Mouse (Mus musculus): ENCODE measurements at regions not wholly inside any gene's neighbourhood (a gene's known extent, or its start where the extent isn't known, plus 50 kb on each side); places are given as distances from the start of the nearest gene placed in this dataset.
A peak's percentile ranks its signal among the peaks of the same experiment; 100 is the strongest.
"Not testable (repeated sequence)": the region's sequence is repeated elsewhere in the genome, so short reads cannot be mapped to it uniquely, and the experiment has no call there.

DNA sequence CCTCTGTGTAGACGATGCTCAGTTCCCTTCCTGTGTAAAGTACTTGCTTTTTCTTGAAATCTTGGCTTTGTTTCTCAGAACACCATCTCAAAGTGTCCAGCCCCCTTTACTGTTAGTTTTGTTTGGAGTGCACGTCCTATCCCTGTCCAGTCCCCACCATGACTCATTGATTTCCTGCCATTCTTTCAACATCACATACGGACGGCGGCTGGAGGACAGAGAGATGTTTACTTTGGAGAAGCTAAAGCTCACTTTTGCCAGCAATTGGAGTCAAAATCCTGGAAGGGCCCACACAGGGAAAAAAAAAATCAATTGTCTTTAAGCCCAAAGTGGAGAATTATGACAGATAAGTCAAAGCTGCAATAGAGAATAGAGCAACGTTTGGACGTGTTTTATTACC lies 51.8 kb downstream of the Gm5426 start:
- DNase-seq (ENCODE audit: extremely low read depth, low read depth) = no peak

DNA sequence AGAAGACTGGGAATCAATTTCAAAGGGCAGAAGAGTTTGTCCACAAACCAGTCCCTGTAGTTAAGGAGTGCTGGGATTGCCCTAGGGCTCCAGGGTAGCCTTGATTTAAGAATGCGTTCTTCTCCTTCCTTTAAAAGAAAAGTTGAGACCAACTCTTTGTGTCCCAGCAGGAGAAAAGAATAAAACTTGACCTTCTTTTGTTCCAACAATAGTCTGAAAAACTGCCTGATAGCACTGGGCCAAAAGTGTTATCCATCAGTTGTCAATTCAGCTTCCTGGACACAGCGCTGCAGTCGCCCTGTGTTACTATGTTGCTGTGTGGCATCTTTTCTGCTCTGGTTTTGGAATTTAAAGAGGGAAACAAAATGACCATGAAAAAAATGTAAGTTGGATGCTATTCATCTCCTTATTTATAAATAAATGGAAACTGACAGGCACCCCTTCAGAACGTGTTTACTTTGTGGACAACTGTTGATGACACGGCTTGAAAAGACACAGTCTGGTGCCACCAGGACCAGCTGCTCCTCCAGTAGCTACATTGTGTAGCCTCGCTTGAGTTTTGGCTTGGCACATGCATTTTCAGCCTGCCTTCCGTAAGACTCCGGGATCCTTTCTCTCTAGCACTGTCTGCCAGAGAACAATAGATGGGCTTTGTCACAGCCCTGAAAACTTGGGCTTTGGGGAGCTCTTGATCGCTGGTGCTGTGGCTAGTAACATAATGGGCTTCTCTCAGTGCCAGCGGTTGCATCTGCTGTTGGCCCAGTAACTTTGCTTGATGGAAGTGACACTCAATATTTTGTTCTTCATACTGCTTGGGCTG lies 54.0 kb downstream of the Gm5426 start:
- no peak for DNase-seq (ENCODE audit: extremely low read depth, low read depth)

- peak; percentile 74 for DNase-seq (ENCODE audit: extremely low read depth, low read depth)
Observed at GRCm38 (mm10) chr10:96200932-96201641, 64.7 kb downstream of the Gm5426 start.

DNA sequence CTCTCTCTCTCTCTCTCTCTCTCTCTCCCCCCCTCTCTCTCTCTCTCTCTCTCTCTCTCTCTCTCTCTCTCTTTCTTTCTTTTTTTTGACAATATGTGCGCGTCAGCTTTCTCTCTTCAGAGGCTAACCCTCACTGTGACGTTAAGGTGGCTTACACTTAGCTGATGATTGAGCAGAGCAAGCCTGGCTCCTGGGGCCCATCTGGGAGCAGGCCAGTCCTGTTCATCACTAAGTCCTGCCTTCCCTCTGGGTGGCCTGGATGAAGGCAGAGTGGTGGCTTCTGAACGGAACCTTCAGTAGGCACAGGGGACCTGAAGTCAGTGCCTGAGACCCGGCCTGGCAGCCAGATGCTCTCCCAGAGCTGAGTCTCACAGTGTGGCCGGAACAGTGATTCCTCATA lies 65.5 kb downstream of the Gm5426 start:
- no peak for DNase-seq (ENCODE audit: extremely low read depth, low read depth)

DNA sequence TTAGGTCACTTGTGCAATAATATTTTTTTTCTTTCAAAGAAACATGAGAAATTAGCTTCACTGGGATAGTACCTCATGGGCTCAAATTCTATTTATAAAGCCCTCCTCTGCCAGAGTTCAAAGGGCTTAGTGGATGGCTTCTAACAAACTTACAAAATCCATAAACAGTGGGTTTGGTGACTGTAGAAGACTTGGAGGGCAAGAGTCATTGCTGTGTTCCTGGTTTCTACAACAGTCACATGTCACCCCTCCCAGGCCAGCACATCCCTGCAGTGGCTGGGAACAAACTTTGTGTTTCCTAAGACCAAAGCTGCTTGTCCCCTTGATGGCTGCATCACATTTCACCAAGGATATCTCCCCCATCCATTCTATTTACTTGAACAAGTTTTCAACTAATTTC lies 66.5 kb downstream of the Gm5426 start:
- DNase-seq (ENCODE audit: extremely low read depth, low read depth) = no peak

DNA sequence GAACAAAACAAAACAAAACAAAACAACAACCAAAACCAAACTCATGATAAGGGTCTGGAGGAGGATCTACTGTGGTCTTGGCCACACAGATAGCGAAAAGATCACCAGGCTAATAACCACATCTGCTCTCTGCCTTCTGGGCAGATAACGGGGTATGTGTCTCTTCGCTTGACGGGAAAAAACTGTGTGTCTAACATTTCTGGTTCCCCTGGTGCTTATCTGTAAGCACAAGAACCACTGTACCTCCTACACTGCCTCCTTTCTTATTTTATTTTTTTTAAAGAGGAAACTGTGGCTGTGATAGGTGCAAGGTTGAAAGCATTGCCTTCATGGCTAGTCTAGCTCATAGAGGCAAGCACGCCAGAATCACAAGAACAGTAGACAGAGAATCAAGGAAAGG lies 67.8 kb downstream of the Gm5426 start:
- DNase-seq (ENCODE audit: extremely low read depth, low read depth) = peak; percentile 94

GRCm38 (mm10) chr10:96209171-96209570 lies 72.8 kb downstream of the Gm5426 start:
- DNase-seq (ENCODE audit: extremely low read depth, low read depth) = no peak

DNA sequence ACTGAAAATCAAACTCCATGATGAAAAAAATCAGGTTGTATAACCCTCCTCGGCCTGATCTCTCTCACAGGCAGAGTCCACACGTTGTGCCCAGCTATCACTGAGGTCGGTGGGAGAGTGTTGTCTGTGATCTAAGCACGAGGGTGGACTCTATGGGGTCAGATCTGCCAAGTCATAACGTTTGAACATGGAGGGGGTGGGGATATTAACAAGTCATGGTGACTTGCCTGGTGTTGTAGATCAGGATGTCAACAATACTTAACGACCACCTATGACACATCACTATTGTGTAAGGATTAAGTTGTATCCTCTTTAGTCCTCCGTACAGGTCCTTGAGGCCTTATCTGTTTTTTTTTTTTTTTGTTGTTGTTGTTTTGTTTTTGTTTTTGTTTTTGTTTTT lies 74.8 kb downstream of the Gm5426 start:
- DNase-seq (ENCODE audit: extremely low read depth, low read depth) = no peak

DNA sequence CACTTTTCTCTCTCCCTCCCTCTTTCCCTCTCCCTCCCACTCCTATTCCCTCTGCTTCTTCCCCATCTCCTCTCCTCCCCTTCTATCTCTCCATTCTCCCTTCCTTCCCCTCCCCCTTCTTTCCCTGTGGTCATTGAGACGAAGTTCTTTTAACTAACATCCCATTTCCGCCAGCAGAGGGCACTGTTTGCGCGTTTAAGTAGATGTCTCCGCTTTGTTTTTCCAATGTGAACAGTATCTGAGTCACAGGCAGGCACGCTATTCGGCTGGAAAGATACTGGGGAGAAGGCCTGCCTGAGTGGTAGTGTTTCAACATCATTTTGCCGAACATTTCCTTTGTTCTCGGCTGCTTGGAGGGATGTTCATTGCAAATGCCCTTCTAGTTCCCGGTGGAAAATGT lies 77.5 kb downstream of the Gm5426 start:
- DNase-seq (ENCODE audit: extremely low read depth, low read depth) = peak; percentile 68

DNA sequence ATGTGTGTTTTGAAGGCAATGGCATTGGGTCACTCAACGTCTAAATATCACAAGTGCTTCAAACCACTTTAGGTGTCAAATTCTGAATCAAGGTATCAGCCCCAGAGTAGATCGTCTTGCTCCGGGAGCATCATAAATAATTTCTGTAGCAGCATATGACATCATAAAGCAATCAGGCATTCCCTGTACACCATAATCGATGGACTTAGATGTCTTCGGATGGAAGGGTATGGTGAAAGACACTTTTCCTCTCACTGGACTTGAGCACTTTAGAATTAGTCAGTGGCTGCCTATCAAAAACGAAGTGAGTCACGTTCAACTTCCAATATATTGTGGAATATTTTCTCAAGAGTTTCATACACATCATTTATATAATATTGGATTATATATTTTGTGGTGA lies 77.9 kb downstream of the Gm5426 start:
- DNase-seq (ENCODE audit: extremely low read depth, low read depth) = no peak

DNA sequence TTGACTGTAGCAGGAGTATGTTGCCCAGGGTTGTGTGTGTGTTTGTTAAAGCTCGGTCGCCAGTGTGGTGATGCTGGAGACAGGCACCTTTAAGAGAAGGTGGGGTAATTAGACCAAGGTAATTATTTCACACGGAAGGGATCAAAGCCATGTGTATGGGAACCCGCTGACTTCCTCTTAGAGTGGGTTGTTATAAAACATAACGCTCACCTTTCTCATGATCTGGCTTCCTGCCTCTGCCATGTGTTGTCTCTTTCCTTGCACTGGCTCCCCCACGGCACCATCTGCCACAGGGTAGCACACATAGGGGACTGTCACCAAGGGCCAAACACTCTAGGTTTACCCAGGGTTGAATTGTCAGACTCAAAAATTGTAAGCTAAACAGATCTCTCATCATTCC lies 78.5 kb downstream of the Gm5426 start:
- no peak for DNase-seq (ENCODE audit: extremely low read depth, low read depth)

- DNase-seq (ENCODE audit: extremely low read depth, low read depth) = no peak
Observed at GRCm38 (mm10) chr10:96220731-96221130, 84.3 kb downstream of the Gm5426 start.

DNA sequence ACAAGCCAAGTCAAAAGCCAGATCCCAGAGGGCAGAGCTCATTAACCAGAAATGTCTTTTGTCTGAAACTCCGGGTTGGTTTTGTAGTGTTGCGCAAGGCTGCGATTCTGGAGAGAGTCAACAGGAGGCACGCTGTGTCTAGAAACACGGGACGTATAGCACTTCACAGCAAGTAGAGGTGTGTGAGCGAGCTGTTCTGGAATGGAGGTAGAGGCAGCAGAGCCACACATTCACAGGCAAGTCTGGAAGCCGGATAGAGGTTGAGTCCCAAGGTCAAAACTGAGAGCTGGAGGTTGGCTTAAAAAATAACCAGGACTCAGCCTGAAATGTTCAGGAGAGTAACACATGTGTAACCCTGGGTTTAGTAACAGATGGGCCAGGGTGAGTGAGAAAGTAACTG lies 94.0 kb downstream of the Gm5426 start:
- DNase-seq (ENCODE audit: extremely low read depth, low read depth) = no peak

GRCm38 (mm10) chr10:96231309-96231708 lies 94.9 kb downstream of the Gm5426 start:
- DNase-seq (ENCODE audit: extremely low read depth, low read depth) = no peak

GRCm38 (mm10) chr10:96232889-96233288 lies 96.5 kb downstream of the Gm5426 start:
- DNase-seq (ENCODE audit: extremely low read depth, low read depth) = no peak

GRCm38 (mm10) chr10:96234564-96235412 lies 98.4 kb downstream of the Gm5426 start:
- no peak for DNase-seq (ENCODE audit: extremely low read depth, low read depth)

DNA sequence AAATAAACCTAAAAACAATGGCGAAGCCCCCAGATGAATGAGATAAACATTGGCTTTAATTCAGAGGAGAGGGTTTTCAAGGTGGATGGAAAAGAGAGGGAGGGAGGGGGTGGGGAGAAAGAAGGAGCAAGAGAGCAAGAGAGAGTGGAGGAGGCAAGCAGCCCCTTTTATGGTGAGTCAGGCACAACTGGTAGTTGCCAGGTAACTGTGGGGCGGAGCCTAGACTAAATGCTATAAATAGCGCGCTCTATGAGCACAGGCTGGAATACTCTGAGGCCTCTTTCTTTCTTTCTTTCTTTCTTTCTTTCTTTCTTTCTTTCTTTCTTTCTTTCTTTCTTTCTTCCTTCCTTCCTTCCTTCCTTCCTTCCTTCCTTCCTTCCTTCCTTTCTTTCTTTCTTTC lies 99.6 kb downstream of the Gm5426 start:
- not testable (repeated sequence) for DNase-seq (ENCODE audit: extremely low read depth, low read depth)

DNA sequence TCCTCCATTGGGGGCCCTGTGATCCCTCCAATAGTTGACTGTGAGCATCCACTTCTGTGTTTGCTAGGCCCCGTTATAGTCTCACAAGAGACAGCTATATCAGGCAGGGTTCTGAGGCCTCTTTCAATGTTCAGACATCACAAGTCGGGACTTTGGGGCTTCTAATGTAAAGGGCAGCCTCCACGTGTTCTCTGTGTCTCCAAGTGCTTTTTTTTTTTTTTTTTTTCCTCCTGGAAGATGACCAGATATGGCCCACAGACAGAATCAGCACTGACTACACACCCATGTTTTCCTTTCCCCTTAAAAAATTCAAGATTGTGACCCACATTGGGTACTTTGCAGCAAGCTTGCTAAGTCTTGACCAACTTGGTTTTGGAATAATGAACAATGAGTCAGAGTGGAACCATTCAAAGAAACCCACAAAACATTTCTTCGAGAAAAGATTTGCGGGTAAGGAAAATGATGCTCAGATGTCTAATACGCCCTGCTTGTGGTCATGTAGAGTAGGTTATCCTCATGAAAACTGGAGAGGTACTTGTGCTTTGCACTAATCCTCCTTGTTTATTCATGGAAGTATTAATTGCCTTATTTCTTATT lies 100.5 kb downstream of the Gm5426 start:
- DNase-seq (ENCODE audit: extremely low read depth, low read depth) = no peak

- no peak for DNase-seq (ENCODE audit: extremely low read depth, low read depth)
Observed at GRCm38 (mm10) chr10:96237572-96238130, 101.2 kb downstream of the Gm5426 start.

DNA sequence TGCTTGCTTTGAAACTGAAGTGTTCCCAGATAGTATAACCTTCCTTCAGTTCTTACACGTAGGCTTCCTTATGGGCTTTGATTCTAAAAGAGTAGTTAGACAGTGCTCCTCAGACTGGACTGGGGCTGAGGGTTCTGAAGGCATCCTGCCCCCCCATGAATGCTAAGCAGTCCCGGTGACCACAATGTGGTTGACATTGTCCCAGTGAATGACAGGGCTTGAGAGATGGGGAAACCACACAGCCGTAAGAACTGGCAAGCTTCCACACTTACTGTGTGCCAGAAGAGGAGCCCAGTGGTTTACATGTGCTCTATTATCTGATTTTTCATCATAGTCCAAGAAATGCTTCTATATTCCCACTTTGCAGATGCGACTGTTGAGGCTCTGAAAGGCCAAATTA lies 101.8 kb downstream of the Gm5426 start:
- no peak for DNase-seq (ENCODE audit: extremely low read depth, low read depth)

DNA sequence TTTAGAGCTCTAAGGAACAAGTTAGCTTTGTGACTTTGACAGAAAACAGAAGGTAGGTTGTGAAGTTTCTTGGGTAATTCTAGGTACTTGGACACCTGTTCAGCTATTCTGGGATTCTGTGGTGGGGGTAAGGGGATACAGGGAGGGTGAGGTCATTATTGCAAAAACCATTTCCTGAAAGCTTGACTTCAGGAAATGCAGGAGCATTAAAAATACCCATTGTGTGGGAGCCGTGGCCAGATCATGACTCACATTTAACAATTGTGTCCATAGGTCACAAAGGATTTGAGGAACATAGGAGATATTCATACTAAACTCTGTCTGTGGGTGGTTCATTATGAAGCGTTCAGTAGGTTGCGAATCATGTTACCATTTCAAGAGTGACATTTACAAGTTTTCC lies 102.4 kb downstream of the Gm5426 start:
- no peak for DNase-seq (ENCODE audit: extremely low read depth, low read depth)
